Mouse (Mus musculus): ENCODE measurements at regions not wholly inside any gene's neighbourhood (a gene's known extent, or its start where the extent isn't known, plus 50 kb on each side); places are given as distances from the start of the nearest gene placed in this dataset.
"Not testable (repeated sequence)": the region's sequence is repeated elsewhere in the genome, so short reads cannot be mapped to it uniquely, and the experiment has no call there.

- no peak for DNase-seq (ENCODE audit: low spot score in 2 of 2)
- intact Hi-C loops (cut with DNase I): no loop called here
Observed at GRCm38 (mm10) chr6:100402716-100403115, 115.4 kb upstream of the Rybp start.

GRCm38 (mm10) chr6:100401728-100402127 lies 114.4 kb upstream of the Rybp start:
- no peak for DNase-seq (ENCODE audit: low spot score in 2 of 2)
- intact Hi-C loops (cut with DNase I): no loop called here

GRCm38 (mm10) chr6:100399387-100399786 lies 112.1 kb upstream of the Rybp start:
- intact Hi-C loops (cut with DNase I); DNase-seq (ENCODE audit: low spot score in 2 of 2): not testable (repeated sequence)

GRCm38 (mm10) chr6:100396311-100397200 lies 109.3 kb upstream of the Rybp start:
- peak; percentile 33 to 46 for DNase-seq (ENCODE audit: low spot score in 2 of 2)
- intact Hi-C loops (cut with DNase I): no loop called here

- no peak for DNase-seq (ENCODE audit: low spot score in 2 of 2)
- intact Hi-C loops (cut with DNase I): no loop called here
Observed at GRCm38 (mm10) chr6:100390258-100390910, 103.1 kb upstream of the Rybp start.

GRCm38 (mm10) chr6:100387042-100387441 lies 99.8 kb upstream of the Rybp start:
- intact Hi-C loops (cut with DNase I): no loop called here
- DNase-seq (ENCODE audit: low spot score in 2 of 2): no peak

GRCm38 (mm10) chr6:100385640-100386039 lies 98.4 kb upstream of the Rybp start:
- no peak for DNase-seq (ENCODE audit: low spot score in 2 of 2)
- intact Hi-C loops (cut with DNase I): no loop called here

- intact Hi-C loops (cut with DNase I): no loop called here
Observed at GRCm38 (mm10) chr6:100381046-100381445, 93.8 kb upstream of the Rybp start.

GRCm38 (mm10) chr6:100380536-100380935 lies 93.3 kb upstream of the Rybp start:
- DNase-seq (ENCODE audit: low spot score in 2 of 2): no peak
- intact Hi-C loops (cut with DNase I): no loop called here

More at GRCm38 (mm10) chr6:100381046-100381445, 93.8 kb upstream of the Rybp start:
- no peak for DNase-seq (ENCODE audit: low spot score in 2 of 2)

- no peak for DNase-seq (ENCODE audit: low spot score in 2 of 2)
- intact Hi-C loops (cut with DNase I): no loop called here
Observed at GRCm38 (mm10) chr6:100379792-100380191, 92.5 kb upstream of the Rybp start.

GRCm38 (mm10) chr6:100378533-100378874 lies 91.2 kb upstream of the Rybp start:
- DNase-seq (ENCODE audit: low spot score in 2 of 2): no peak
- intact Hi-C loops (cut with DNase I): no loop called here

- intact Hi-C loops (cut with DNase I): no loop called here
- DNase-seq (ENCODE audit: low spot score in 2 of 2): no peak
Observed at GRCm38 (mm10) chr6:100377828-100378532, 90.7 kb upstream of the Rybp start.

- intact Hi-C loops (cut with DNase I): no loop called here
- no peak for DNase-seq (ENCODE audit: low spot score in 2 of 2)
Observed at GRCm38 (mm10) chr6:100376656-100377055, 89.4 kb upstream of the Rybp start.

- no peak for DNase-seq (ENCODE audit: low spot score in 2 of 2)
- intact Hi-C loops (cut with DNase I): no loop called here
Observed at GRCm38 (mm10) chr6:100370828-100371227, 83.5 kb upstream of the Rybp start.

GRCm38 (mm10) chr6:100370358-100370757 lies 83.1 kb upstream of the Rybp start:
- intact Hi-C loops (cut with DNase I): no loop called here
- no peak for DNase-seq (ENCODE audit: low spot score in 2 of 2)

- no peak for DNase-seq (ENCODE audit: low spot score in 2 of 2)
- intact Hi-C loops (cut with DNase I): no loop called here
Observed at GRCm38 (mm10) chr6:100366231-100366630, 78.9 kb upstream of the Rybp start.

- no peak for DNase-seq (ENCODE audit: low spot score in 2 of 2)
- intact Hi-C loops (cut with DNase I): no loop called here
Observed at GRCm38 (mm10) chr6:100365791-100366190, 78.5 kb upstream of the Rybp start.

GRCm38 (mm10) chr6:100363683-100364082 lies 76.4 kb upstream of the Rybp start:
- peak; percentile 61 to 62 for DNase-seq (ENCODE audit: low spot score in 2 of 2)
- intact Hi-C loops (cut with DNase I): no loop called here

GRCm38 (mm10) chr6:100356617-100357399 lies 69.5 kb upstream of the Rybp start:
- DNase-seq (ENCODE audit: low spot score in 2 of 2): no peak
- intact Hi-C loops (cut with DNase I): no loop called here

GRCm38 (mm10) chr6:100355858-100356257 lies 68.6 kb upstream of the Rybp start:
- intact Hi-C loops (cut with DNase I): no loop called here
- no peak for DNase-seq (ENCODE audit: low spot score in 2 of 2)

All from left cerebral cortex, postnatal 36 days (tissue).